In the genomic region with DNA sequence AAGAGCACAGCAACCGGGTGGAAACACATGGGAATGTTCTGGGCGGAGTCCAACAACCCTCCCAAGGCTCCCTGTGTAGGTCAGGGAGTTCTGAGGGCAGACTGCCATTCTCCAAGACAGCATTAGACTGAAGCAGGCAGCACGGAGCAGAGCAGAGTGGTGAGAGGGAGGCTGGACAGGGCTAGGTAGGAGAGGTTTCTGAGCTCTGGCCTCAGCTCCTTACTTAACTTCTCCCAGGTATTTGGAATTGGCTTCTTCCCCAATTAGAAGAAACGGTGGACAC, we compare ENCODE assay signal across 8 mouse cellular contexts.
DNase-seq lines count a peak whose midpoint lies in the region; ATAC-seq and TF ChIP-seq lines count a peak whose summit lies in the region.

No protein-coding gene starts in this region.

- DNase-seq in cerebellum, postnatal 10 days: peak; percentile 29 to 53
- no peak for DNase-seq in cerebellum, adult 11-12 months
- no peak for DNase-seq in lung, embryonic 14.5 days
- no peak for DNase-seq in lung, postnatal 4 days
- DNase-seq in adrenal gland, postnatal 10 days: peak; percentile 39
- DNase-seq in thymus, adult 2 months: no peak
- DNase-seq in B cell, adult 2 months: no peak

- TF ChIP-seq POLR2A in thymus, adult 2 months (IDR thresholded peaks at IDR 0.05; ENCODE audit: control insufficient read depth, extremely low read depth, insufficient read depth, low read length, poor library complexity): no peak

- no peaks in the 10 kb centered on the region for H3K4me1 ChIP-seq in lung, embryonic 14.5 days (ENCODE audit: insufficient read depth)
- peaks cover 12% of the 10 kb centered on the region for H3K4me1 ChIP-seq in midbrain, embryonic 15.5 days
- no peaks in the 10 kb centered on the region for H3K4me1 ChIP-seq in thymus, adult 2 months (replicated peaks; ENCODE audit: control insufficient read depth, insufficient read depth, low read length)

- no peaks in the 10 kb centered on the region for H3K27me3 ChIP-seq in lung, embryonic 14.5 days (ENCODE audit: insufficient read depth, low read length)
- peaks cover 6% of the 10 kb centered on the region for H3K27me3 ChIP-seq in midbrain, embryonic 15.5 days (replicated peaks)
- no peaks in the 10 kb centered on the region for H3K27me3 ChIP-seq in thymus, adult 2 months (ENCODE audit: control insufficient read depth, insufficient read depth, low read length)

- ATAC-seq in lung, embryonic 14.5 days (ENCODE audit: insufficient read depth): peak; percentile 44; the same call in 1 of the 2 replicates
- 0 out of 2 replicates have a peak, but pooled peaks have one; percentile 19 for ATAC-seq in midbrain, embryonic 15.5 days (replicated peaks)

- TF ChIP-seq CTCF in lung, embryonic 14.5 days (IDR thresholded peaks at IDR 0.05; ENCODE audit: low read depth): no peak
- TF ChIP-seq CTCF in thymus, adult 2 months (IDR thresholded peaks at IDR 0.05; ENCODE audit: borderline replicate concordance, control insufficient read depth, extremely low read depth, insufficient read depth, low read length, poor library complexity): no peak

- no peak overlapping the region for H3K4me2 ChIP-seq in lung, embryonic 14.5 days
- no peak overlapping the region for H3K4me2 ChIP-seq in midbrain, embryonic 15.5 days

- H3K27ac ChIP-seq in lung, embryonic 14.5 days (ENCODE audit: low read depth): no peak overlapping the region
- no peak overlapping the region for H3K27ac ChIP-seq in midbrain, embryonic 15.5 days
- no peak overlapping the region for H3K27ac ChIP-seq in thymus, adult 2 months (ENCODE audit: control insufficient read depth, insufficient read depth, low read length)

- no peak overlapping the region for H3K9ac ChIP-seq in lung, embryonic 14.5 days
- no peak overlapping the region for H3K9ac ChIP-seq in midbrain, embryonic 15.5 days

- H3K9me3 ChIP-seq in lung, embryonic 14.5 days (ENCODE audit: low read depth, low read length): no peaks in the 10 kb centered on the region
- H3K9me3 ChIP-seq in midbrain, embryonic 15.5 days: no peaks in the 10 kb centered on the region

- no peak overlapping the region for H3K4me3 ChIP-seq in lung, embryonic 14.5 days (ENCODE audit: low read depth, low read length)
- H3K4me3 ChIP-seq in midbrain, embryonic 15.5 days: no peak overlapping the region
- no peak overlapping the region for H3K4me3 ChIP-seq in thymus, adult 2 months (ENCODE audit: control insufficient read depth, insufficient read depth, low read length)

- no peaks in the 10 kb centered on the region for H3K36me3 ChIP-seq in lung, embryonic 14.5 days (ENCODE audit: insufficient read depth)
- H3K36me3 ChIP-seq in midbrain, embryonic 15.5 days (replicated peaks): no peaks in the 10 kb centered on the region
- H3K36me3 ChIP-seq in thymus, adult 2 months (ENCODE audit: control insufficient read depth, insufficient read depth, low read length): no peaks in the 10 kb centered on the region

- WGBS in lung, embryonic 14.5 days: 42% methylated on average over 4 of the region's 4 CpGs
- WGBS in midbrain, embryonic 15.5 days: 36% methylated on average over 4 of the region's 4 CpGs
- WGBS in thymus, adult 2 months: 82% methylated on average over 4 of the region's 4 CpGs

Comparison
In these comparisons a context has a peak if more than half of its experiments do, and no peak if none do; other contexts are left out.
1. DNase-seq: peak in cerebellum, postnatal 10 days (2 of 2) and adrenal gland, postnatal 10 days (single experiment); none in cerebellum, adult 11-12 months (single experiment), lung, embryonic 14.5 days (single experiment), lung, postnatal 4 days (0 of 2), thymus, adult 2 months (single experiment) and B cell, adult 2 months (0 of 2).